Mouse (Mus musculus) MEL (cell line): ENCODE data around the gene Slc44a5. TPM values are rescaled to one million over a fixed set of nuclear protein-coding genes. Genes with fewer than 3 reads are reported as not detected.

Experiments used
- DNase-seq: peaks from one replicate; pipeline ENCODE4 v3.0.0; 2011; ENCODE audit warnings: low read depth, low spot score
- H3K27ac ChIP-seq: 2 replicates; pipeline ENCODE4 v1.5.1; 2012; ENCODE audit warnings: low read depth, mild to moderate bottlenecking, control low read depth, low read length, moderate library complexity; ENCODE audit not compliant: control insufficient read depth
- H3K27me3 ChIP-seq, 2 experiments: fragments of 150-350 bp in 1 of 2; sonication (generic) in 1 of 2; 2 replicates each; pipeline ENCODE4 v1.6.1; 2012; ENCODE audit warnings: low read length in 2 of 2, mild to moderate bottlenecking in 2 of 2, improper control_type of control experiment in 1 of 2, moderate library complexity in 1 of 2; ENCODE audit not compliant: insufficient read depth in 2 of 2, control insufficient read depth in 1 of 2
- H3K36me3 ChIP-seq, 2 experiments: 2 replicates each; pipeline ENCODE4 v1.6.1; 2012 to 2014; ENCODE audit warnings: low read length in 2 of 2, improper control_type of control experiment in 1 of 2, inconsistent platforms in 1 of 2, mild to moderate bottlenecking in 1 of 2; ENCODE audit not compliant: insufficient read depth in 2 of 2, control insufficient read depth in 1 of 2
- H3K4me1 ChIP-seq, 2 experiments: fragments of 150-350 bp in 1 of 2; sonication (generic) in 1 of 2; 2 replicates each; pipeline ENCODE4 v1.6.1; 2012; ENCODE audit warnings: low read length in 2 of 2, improper control_type of control experiment in 1 of 2, mild to moderate bottlenecking in 1 of 2; ENCODE audit not compliant: insufficient read depth in 2 of 2, control insufficient read depth in 1 of 2
- H3K4me3 ChIP-seq, 2 experiments: fragments of 150-350 bp in 1 of 2; sonication (generic) in 1 of 2; 2 replicates each; pipeline ENCODE4 v1.5.1; 2012; ENCODE audit warnings: low read depth in 2 of 2, low read length in 2 of 2, mild to moderate bottlenecking in 2 of 2, moderate library complexity in 2 of 2, control low read depth in 1 of 2, improper control_type of control experiment in 1 of 2; ENCODE audit not compliant: control insufficient read depth in 1 of 2, insufficient read depth in 1 of 2
- H3K79me2 ChIP-seq: 2 replicates; pipeline ENCODE4 v1.6.1; 2012; ENCODE audit warnings: mild to moderate bottlenecking, low read length, moderate library complexity; ENCODE audit not compliant: control insufficient read depth, poor library complexity, insufficient read depth
- H3K9ac ChIP-seq: 2 replicates; pipeline ENCODE4 v1.6.1; 2012; ENCODE audit warnings: low read depth, mild to moderate bottlenecking, control low read depth, low read length, moderate library complexity; ENCODE audit not compliant: control insufficient read depth, poor library complexity, severe bottlenecking
- H3K9me3 ChIP-seq: fragments of 150-350 bp; sonication (generic); replicated peaks from 2 replicates; pipeline ENCODE4 v1.6.1; 2012; ENCODE audit warnings: mild to moderate bottlenecking, low read length, improper control_type of control experiment, moderate library complexity; ENCODE audit not compliant: insufficient read depth
- CHD1 ChIP-seq: IDR thresholded peaks from 2 replicates; pipeline ENCODE4 v1.6.1; 2012; ENCODE audit warnings: low read depth, mild to moderate bottlenecking, inconsistent platforms, low read length, improper control_type of control experiment
- CHD2 ChIP-seq: IDR thresholded peaks from 2 replicates; pipeline ENCODE4 v1.6.1; 2011; ENCODE audit warnings: low read length, improper control_type of control experiment
- EP300 ChIP-seq, 2 experiments: IDR thresholded peaks; 2 replicates each; pipeline ENCODE4 v1.6.1; 2011; ENCODE audit warnings: improper control_type of control experiment in 2 of 2, low read length in 2 of 2, low read depth in 1 of 2, mild to moderate bottlenecking in 1 of 2
- GABPA ChIP-seq: IDR thresholded peaks from 2 replicates; pipeline ENCODE4 v1.6.1; 2012; ENCODE audit warnings: low read depth, mild to moderate bottlenecking, inconsistent platforms, low read length, improper control_type of control experiment, moderate library complexity
- GATA1 ChIP-seq: IDR thresholded peaks from 2 replicates; pipeline ENCODE4 v1.6.1; 2011; ENCODE audit warnings: low read depth, low read length, improper control_type of control experiment
- JUND ChIP-seq: IDR thresholded peaks from 2 replicates; pipeline ENCODE4 v1.6.1; 2011; ENCODE audit warnings: low read depth, mild to moderate bottlenecking, improper control_type of control experiment, low read length
- MAFK ChIP-seq: IDR thresholded peaks from 2 replicates; pipeline ENCODE4 v1.6.1; 2011; ENCODE audit warnings: low read depth, mild to moderate bottlenecking, low read length, improper control_type of control experiment, borderline replicate concordance
- MEF2A ChIP-seq: IDR thresholded peaks from 2 replicates; pipeline ENCODE4 v1.6.1; 2014; ENCODE audit warnings: low read depth, mild to moderate bottlenecking, inconsistent platforms, low read length, improper control_type of control experiment; ENCODE audit not compliant: poor library complexity, insufficient replicate concordance, severe bottlenecking; ENCODE audit errors: extremely low read depth
- MXI1 ChIP-seq: IDR thresholded peaks from 2 replicates; pipeline ENCODE4 v1.6.1; 2011; ENCODE audit warnings: mild to moderate bottlenecking, low read depth, low read length, improper control_type of control experiment
- NELFE ChIP-seq: IDR thresholded peaks from 2 replicates; pipeline ENCODE4 v1.6.1; 2011; ENCODE audit warnings: low read depth, low read length, improper control_type of control experiment
- POLR2A ChIP-seq, 2 experiments: IDR thresholded peaks; 2 replicates each; pipeline ENCODE4 v1.6.1; 2011 to 2012; ENCODE audit warnings: low read length in 2 of 2, mild to moderate bottlenecking in 2 of 2, control low read depth in 1 of 2, improper control_type of control experiment in 1 of 2, low read depth in 1 of 2, moderate library complexity in 1 of 2; ENCODE audit not compliant: control insufficient read depth in 1 of 2, insufficient read depth in 1 of 2, poor library complexity in 1 of 2
- POLR2AphosphoS2 ChIP-seq: IDR thresholded peaks from 2 replicates; pipeline ENCODE4 v1.6.1; 2011; ENCODE audit warnings: low read length, improper control_type of control experiment
- RCOR1 ChIP-seq: IDR thresholded peaks from 2 replicates; pipeline ENCODE4 v1.6.1; 2012; ENCODE audit warnings: low read depth, mild to moderate bottlenecking, inconsistent platforms, low read length, improper control_type of control experiment
- SIN3A ChIP-seq: IDR thresholded peaks from 2 replicates; pipeline ENCODE4 v1.6.1; 2012; ENCODE audit warnings: low read length, improper control_type of control experiment, inconsistent platforms
- SMC3 ChIP-seq: IDR thresholded peaks from 2 replicates; pipeline ENCODE4 v1.6.1; 2011; ENCODE audit warnings: low read depth, low read length, improper control_type of control experiment
- TBP ChIP-seq: IDR thresholded peaks from 2 replicates; pipeline ENCODE4 v1.8.0; 2011; ENCODE audit warnings: low read depth, low read length, improper control_type of control experiment
- TCF12 ChIP-seq: IDR thresholded peaks from 2 replicates; pipeline ENCODE4 v1.6.1; 2014; ENCODE audit warnings: low read depth, mild to moderate bottlenecking, inconsistent platforms, low read length, improper control_type of control experiment, moderate library complexity
- USF2 ChIP-seq, 2 experiments: IDR thresholded peaks; 2 replicates each; pipeline ENCODE4 v1.6.1; 2011 to 2012; ENCODE audit warnings: improper control_type of control experiment in 2 of 2, low read length in 2 of 2, borderline replicate concordance in 1 of 2, inconsistent platforms in 1 of 2, low read depth in 1 of 2, mild to moderate bottlenecking in 1 of 2; ENCODE audit not compliant: insufficient read depth in 1 of 2
- ZC3H11A ChIP-seq: IDR thresholded peaks from 2 replicates; pipeline ENCODE4 v1.6.1; 2012; ENCODE audit warnings: low read depth, mild to moderate bottlenecking, inconsistent platforms, low read length, improper control_type of control experiment
- ZKSCAN1 ChIP-seq: IDR thresholded peaks from 2 replicates; pipeline ENCODE4 v1.6.1; 2012; ENCODE audit warnings: low read depth, mild to moderate bottlenecking, inconsistent platforms, low read length, improper control_type of control experiment, moderate library complexity
- polyA plus RNA-seq, 2 experiments: library from polyadenylated mRNA; stranded (reverse) in 1 of 2; unstranded in 1 of 2; fragments of >175 nt in 1 of 2; fragments of >200 nt in 1 of 2; gene quantifications; 2 replicates each; pipeline versions ENCODE4 v1.2.1 to v1.2.4; 2012; ENCODE audit warnings: low replicate concordance in 2 of 2, low read depth in 1 of 2; ENCODE audit not compliant: insufficient read length in 2 of 2, insufficient read depth in 1 of 2, missing spikeins in 1 of 2
- total RNA-seq: library from RNA; depleted of rRNA; stranded (reverse); fragments of 300-350 nt; gene quantifications from 2 replicates; pipeline ENCODE4 v1.2.3, GENCODE M21; 2012

Gene Slc44a5
- total and polyA plus RNA-seq, 3 experiments: not detected

- Histone ChIP-seq H3K36me3 (no peaks in the 10 kb centered on the region), H3K79me2 (no peaks in the 10 kb centered on the region), H3K27me3 (no peaks in the 10 kb centered on the region), H3K9me3 (no peaks in the 10 kb centered on the region), H3K27ac (no peak overlapping the region), H3K9ac (no peak overlapping the region)
- DNase-seq: no peak
- no peak for TF ChIP-seq GABPA
- TF ChIP-seq MXI1: no peak
- no peak for TF ChIP-seq POLR2AphosphoS2
- TF ChIP-seq ZC3H11A: no peak
- TF ChIP-seq TBP: no peak
- TF ChIP-seq RCOR1: no peak
- no peak for TF ChIP-seq SIN3A
- no peak for TF ChIP-seq SMC3
- TF ChIP-seq POLR2A (IDR thresholded peaks at IDR 0.05; ENCODE audit: control insufficient read depth in 1 of 2, insufficient read depth in 1 of 2, low read depth in 1 of 2, low read length in 2 of 2, poor library complexity in 1 of 2): no peak
- no peak for TF ChIP-seq JUND
- TF ChIP-seq TCF12: no peak
- TF ChIP-seq, all 39 proteins: peak for 0
- Histone ChIP-seq H3K4me1 (no peaks in the 10 kb centered on the region), H3K4me3 (no peak overlapping the region)
These were observed 227.2 kb downstream of the Slc44a5 start for GRCm38 (mm10) chr3:154200422-154200828.

DNA sequence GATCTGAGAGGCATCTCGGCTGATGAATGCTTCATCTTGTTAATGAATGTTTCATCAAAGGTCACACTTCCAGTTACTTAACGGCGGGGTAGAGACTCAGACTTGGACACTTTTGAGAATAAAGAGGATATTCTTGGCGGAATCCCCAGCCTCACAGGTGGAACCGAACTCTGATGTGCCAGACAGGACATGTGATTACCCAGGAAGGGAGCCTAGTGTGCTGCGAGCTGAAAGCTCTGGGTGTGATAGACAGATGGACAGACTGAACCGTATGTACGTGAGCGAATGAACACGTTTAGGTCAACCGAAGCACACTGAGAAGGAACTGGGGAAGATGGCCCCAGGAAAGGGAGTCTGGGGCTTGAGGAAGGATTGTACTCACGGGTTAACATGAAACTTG, 228.6 kb downstream of the Slc44a5 start:
- no peak for TF ChIP-seq CHD2
- TF ChIP-seq EP300 (IDR thresholded peaks at IDR 0.05; ENCODE audit: low read depth in 1 of 2, low read length in 2 of 2): no peak
- TF ChIP-seq ZKSCAN1: no peak
- TF ChIP-seq GATA1: no peak
- no peak for TF ChIP-seq CHD1
- no peak for TF ChIP-seq NELFE
- no peak for TF ChIP-seq MAFK
- TF ChIP-seq MEF2A: no peak
- TF ChIP-seq JUND: no peak
- no peak for TF ChIP-seq TCF12
- no peak for TF ChIP-seq RCOR1
- no peak for TF ChIP-seq USF2 (IDR thresholded peaks at IDR 0.05; ENCODE audit: borderline replicate concordance in 1 of 2, insufficient read depth in 1 of 2, low read depth in 1 of 2, low read length in 2 of 2)
- Histone ChIP-seq H3K9me3 (no peaks in the 10 kb centered on the region), H3K27ac (no peak overlapping the region), H3K4me1 (no peaks in the 10 kb centered on the region), H3K79me2 (no peaks in the 10 kb centered on the region), H3K36me3 (no peaks in the 10 kb centered on the region), H3K9ac (no peak overlapping the region), H3K27me3 (no peaks in the 10 kb centered on the region), H3K4me3 (no peak overlapping the region)
- no peak for DNase-seq
